Mouse (Mus musculus) left cerebral cortex, adult 9 months (tissue): ENCODE results near the gene Ubtd2.
"Not testable (repeated sequence)": the region's sequence is repeated elsewhere in the genome, so short reads cannot be mapped to it uniquely, and the experiment has no call there.

Source experiments
- DNase-seq, 2 experiments: peaks; one replicate each; pipeline ENCODE4 v3.0.0; 2022; ENCODE audit warnings: low spot score in 2 of 2

Gene Ubtd2

GRCm38 (mm10) chr11:32464282-32464681, 9.1 kb downstream of the Ubtd2 start:
- DNase-seq = no peak

- DNase-seq = no peak
Measured at GRCm38 (mm10) chr11:32471925-32472324, 16.8 kb downstream of the Ubtd2 start.

GRCm38 (mm10) chr11:32474725-32475124, 19.6 kb downstream of the Ubtd2 start:
- no peak for DNase-seq

GRCm38 (mm10) chr11:32475487-32476236, 20.5 kb downstream of the Ubtd2 start:
- no peak for DNase-seq

- no peak for DNase-seq
Measured at GRCm38 (mm10) chr11:32481525-32481924, 26.4 kb downstream of the Ubtd2 start.

GRCm38 (mm10) chr11:32485290-32485689, 30.1 kb downstream of the Ubtd2 start:
- DNase-seq = no peak

GRCm38 (mm10) chr11:32486621-32487020, 31.5 kb downstream of the Ubtd2 start:
- no peak for DNase-seq

GRCm38 (mm10) chr11:32487501-32487900, 32.3 kb downstream of the Ubtd2 start:
- DNase-seq = no peak

GRCm38 (mm10) chr11:32488344-32488743, 33.2 kb downstream of the Ubtd2 start:
- DNase-seq = no peak

GRCm38 (mm10) chr11:32488808-32489670, 33.9 kb downstream of the Ubtd2 start:
- no peak for DNase-seq

- DNase-seq = no peak
Measured at GRCm38 (mm10) chr11:32491079-32491478, 35.9 kb downstream of the Ubtd2 start.

- DNase-seq = no peak
Measured at GRCm38 (mm10) chr11:32493312-32493711, 38.1 kb downstream of the Ubtd2 start.

- DNase-seq = no peak
Measured at GRCm38 (mm10) chr11:32495283-32495682, 40.1 kb downstream of the Ubtd2 start.

- DNase-seq = peak in 1 of 2 experiments; percentile 68
Measured at GRCm38 (mm10) chr11:32498757-32499535, 43.8 kb downstream of the Ubtd2 start.

- no peak for DNase-seq
Measured at GRCm38 (mm10) chr11:32499931-32500330, 44.8 kb downstream of the Ubtd2 start.

GRCm38 (mm10) chr11:32503711-32504110, 48.5 kb downstream of the Ubtd2 start:
- no peak for DNase-seq

- peak in 1 of 2 experiments; percentile 26 for DNase-seq
Measured at GRCm38 (mm10) chr11:32505091-32505739, 50.0 kb downstream of the Ubtd2 start.

GRCm38 (mm10) chr11:32510930-32511329, 55.8 kb downstream of the Ubtd2 start:
- no peak for DNase-seq

- DNase-seq = not testable (repeated sequence)
Measured at GRCm38 (mm10) chr11:32514853-32515252, 59.7 kb downstream of the Ubtd2 start.

- no peak for DNase-seq
Measured at GRCm38 (mm10) chr11:32516091-32516490, 60.9 kb downstream of the Ubtd2 start.

GRCm38 (mm10) chr11:32516916-32517712, 61.9 kb downstream of the Ubtd2 start:
- peak; percentile 39 to 70 for DNase-seq
